Mouse (Mus musculus): Measurements from ENCODE around the gene Asgr2. TPM values are rescaled to one million over a fixed set of nuclear protein-coding genes. Genes with fewer than 3 reads are reported as not detected.

Gene Asgr2
- polyA plus RNA-seq (2015; fragmentation: Nextera tagmentation; extraction: Ambion mirVana): 0.19 and 0.30 TPM in 2 replicates

- Histone ChIP-seq H3K9ac (ENCODE audit: low read length) (no peak within 1 kb of the TSS), H3K4me1 (replicated peaks; ENCODE audit: control insufficient read depth, insufficient read depth) (no peaks in the 10 kb centered on the region), H3K36me3 (ENCODE audit: control insufficient read depth, insufficient read depth, low read length) (no peaks in the 10 kb centered on the region), H3K27ac (replicated peaks) (no peak within 1 kb of the TSS), H3K9me3 (ENCODE audit: control insufficient read depth, low read length) (no peaks in the 10 kb centered on the region), H3K27me3 (ENCODE audit: control insufficient read depth, insufficient read depth, low read length) (no peaks in the 10 kb centered on the region), H3K4me3 (ENCODE audit: low read depth, low read length) (no peak within 1 kb of the TSS), H3K4me2 (replicated peaks; ENCODE audit: low read depth) (no peak within 1 kb of the TSS)
- no peak for DNase-seq (ENCODE audit: low spot score)
- 0 out of 2 replicates have a peak, but pooled peaks have one; percentile 12 for ATAC-seq (ENCODE audit: low FRiP score, low TSS enrichment)
- WGBS: 62% methylated on average over 12 of the region's 12 CpGs
- TF ChIP-seq EP300 (optimal IDR thresholded peaks at IDR 0.05): no peak
- no peak for TF ChIP-seq CTCF (IDR thresholded peaks at IDR 0.05; ENCODE audit: low read depth)
These were observed at the start of gene Asgr2 for GRCm38 (mm10) chr11:70091986-70092783. Asgr2 (plus strand) TSS chr11:70092644.

GRCm38 (mm10) chr11:70043665-70044064, 48.8 kb upstream of the Asgr2 start:
- H3K4me3 ChIP-seq (ENCODE audit: low read depth, low read length): no peak overlapping the region
- 87% methylated on average over 7 of the region's 7 CpGs for WGBS
- no peaks in the 10 kb centered on the region for H3K27me3 ChIP-seq (ENCODE audit: control insufficient read depth, insufficient read depth, low read length)
- no peak overlapping the region for H3K9ac ChIP-seq (ENCODE audit: low read length)
- TF ChIP-seq EP300 (optimal IDR thresholded peaks at IDR 0.05) (no peak), CTCF (IDR thresholded peaks at IDR 0.05; ENCODE audit: low read depth) (no peak)
- H3K27ac ChIP-seq (replicated peaks): no peak overlapping the region
- ATAC-seq (ENCODE audit: low FRiP score, low TSS enrichment) (no peak), DNase-seq (ENCODE audit: low spot score) (no peak)
- H3K9me3 ChIP-seq (ENCODE audit: control insufficient read depth, low read length): no peaks in the 10 kb centered on the region
- H3K36me3 ChIP-seq (ENCODE audit: control insufficient read depth, insufficient read depth, low read length): peaks cover 2% of the 10 kb centered on the region; the same call in 1 of the 2 replicates
- no peaks in the 10 kb centered on the region for H3K4me1 ChIP-seq (replicated peaks; ENCODE audit: control insufficient read depth, insufficient read depth)
- no peak overlapping the region for H3K4me2 ChIP-seq (replicated peaks; ENCODE audit: low read depth)

- no peaks in the 10 kb centered on the region for H3K27me3 ChIP-seq (ENCODE audit: control insufficient read depth, insufficient read depth, low read length)
- DNase-seq (ENCODE audit: low spot score): no peak
- H3K36me3 ChIP-seq (ENCODE audit: control insufficient read depth, insufficient read depth, low read length): peaks cover 2% of the 10 kb centered on the region; the same call in 1 of the 2 replicates
These were observed 47.0 kb upstream of the Asgr2 start for GRCm38 (mm10) chr11:70045435-70045834.

DNA sequence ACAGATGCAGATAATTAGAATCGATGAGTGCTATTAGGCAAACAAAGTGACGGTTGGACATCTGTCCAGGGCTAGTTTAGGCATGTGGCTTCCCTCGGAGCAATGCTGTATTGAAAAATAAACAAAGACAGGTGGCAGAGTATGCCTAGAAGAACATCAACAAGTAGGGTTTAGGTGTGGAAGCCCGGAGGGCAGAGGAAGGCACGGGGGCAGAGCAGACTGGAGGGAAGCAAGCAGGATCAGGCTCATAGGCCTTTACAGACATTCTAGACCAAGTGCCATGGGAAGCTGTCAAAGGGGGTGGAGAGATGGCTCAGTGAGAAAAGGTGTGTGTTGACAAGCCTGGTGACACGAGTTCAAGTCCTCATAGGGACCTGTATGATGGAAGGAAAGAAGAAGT, 43.1 kb upstream of the Asgr2 start:
- WGBS: 52% methylated on average over 6 of the region's 6 CpGs
- no peak for DNase-seq (ENCODE audit: low spot score)

More at GRCm38 (mm10) chr11:70045435-70045834, 47.0 kb upstream of the Asgr2 start:
- no peak for ATAC-seq (ENCODE audit: low FRiP score, low TSS enrichment)
- H3K4me3 ChIP-seq (ENCODE audit: low read depth, low read length): no peak overlapping the region
- H3K9me3 ChIP-seq (ENCODE audit: control insufficient read depth, low read length): no peaks in the 10 kb centered on the region
- H3K4me2 ChIP-seq (replicated peaks; ENCODE audit: low read depth): no peak overlapping the region
- TF ChIP-seq EP300 (optimal IDR thresholded peaks at IDR 0.05) (no peak), CTCF (IDR thresholded peaks at IDR 0.05; ENCODE audit: low read depth) (no peak)
- no peaks in the 10 kb centered on the region for H3K4me1 ChIP-seq (replicated peaks; ENCODE audit: control insufficient read depth, insufficient read depth)
- H3K9ac ChIP-seq (ENCODE audit: low read length): no peak overlapping the region
- H3K27ac ChIP-seq (replicated peaks): no peak overlapping the region
- 41% methylated on average over 9 of the region's 9 CpGs for WGBS

DNA sequence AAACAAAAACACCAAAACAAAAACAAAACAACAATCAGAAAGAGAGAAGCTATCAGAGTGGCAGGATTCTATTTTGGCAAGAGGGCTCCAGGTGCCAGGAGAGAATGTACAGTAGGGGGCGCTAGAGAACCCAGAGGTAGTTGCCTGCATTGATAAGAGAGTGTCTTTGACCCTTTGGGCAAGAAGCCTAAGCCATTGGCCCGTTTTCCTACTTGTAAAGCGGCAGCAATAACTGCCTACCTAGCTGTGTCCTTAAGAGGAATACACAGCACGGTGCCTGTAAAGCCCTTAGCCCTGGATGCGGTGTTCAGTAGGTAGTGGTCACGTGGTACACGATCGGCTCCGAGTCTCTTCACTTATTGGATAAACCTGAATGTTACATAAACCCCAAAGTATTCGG, 42.6 kb upstream of the Asgr2 start:
- DNase-seq (ENCODE audit: low spot score): no peak
- Histone ChIP-seq H3K27ac (replicated peaks) (no peak overlapping the region), H3K4me3 (ENCODE audit: low read depth, low read length) (no peak overlapping the region), H3K9me3 (ENCODE audit: control insufficient read depth, low read length) (no peaks in the 10 kb centered on the region), H3K36me3 (ENCODE audit: control insufficient read depth, insufficient read depth, low read length) (no peaks in the 10 kb centered on the region), H3K27me3 (ENCODE audit: control insufficient read depth, insufficient read depth, low read length) (no peaks in the 10 kb centered on the region), H3K4me1 (replicated peaks; ENCODE audit: control insufficient read depth, insufficient read depth) (no peaks in the 10 kb centered on the region; the same call in 1 of the 2 replicates), H3K9ac (ENCODE audit: low read length) (no peak overlapping the region), H3K4me2 (replicated peaks; ENCODE audit: low read depth) (no peak overlapping the region)
- no peak for ATAC-seq (ENCODE audit: low FRiP score, low TSS enrichment)
- TF ChIP-seq EP300 (optimal IDR thresholded peaks at IDR 0.05): no peak
- TF ChIP-seq CTCF (IDR thresholded peaks at IDR 0.05; ENCODE audit: low read depth): peak; percentile 49
- 48% methylated on average over 10 of the region's 10 CpGs for WGBS

More for the DNA sequence above, 43.1 kb upstream of the Asgr2 start:
- no peaks in the 10 kb centered on the region for H3K9me3 ChIP-seq (ENCODE audit: control insufficient read depth, low read length)
- TF ChIP-seq CTCF (IDR thresholded peaks at IDR 0.05; ENCODE audit: low read depth) (no peak), EP300 (optimal IDR thresholded peaks at IDR 0.05) (no peak)
- no peak for ATAC-seq (ENCODE audit: low FRiP score, low TSS enrichment)
- no peak overlapping the region for H3K27ac ChIP-seq (replicated peaks)
- no peak overlapping the region for H3K4me3 ChIP-seq (ENCODE audit: low read depth, low read length)
- H3K4me2 ChIP-seq (replicated peaks; ENCODE audit: low read depth): no peak overlapping the region
- H3K36me3 ChIP-seq (ENCODE audit: control insufficient read depth, insufficient read depth, low read length): no peaks in the 10 kb centered on the region
- no peaks in the 10 kb centered on the region for H3K27me3 ChIP-seq (ENCODE audit: control insufficient read depth, insufficient read depth, low read length)
- no peaks in the 10 kb centered on the region; the same call in 1 of the 2 replicates for H3K4me1 ChIP-seq (replicated peaks; ENCODE audit: control insufficient read depth, insufficient read depth)
- H3K9ac ChIP-seq (ENCODE audit: low read length): no peak overlapping the region

GRCm38 (mm10) chr11:70053156-70053555, 39.3 kb upstream of the Asgr2 start:
- TF ChIP-seq CTCF (IDR thresholded peaks at IDR 0.05; ENCODE audit: low read depth) (no peak), EP300 (optimal IDR thresholded peaks at IDR 0.05) (no peak)
- no peak overlapping the region for H3K4me2 ChIP-seq (replicated peaks; ENCODE audit: low read depth)
- ATAC-seq (ENCODE audit: low FRiP score, low TSS enrichment) (no peak), DNase-seq (ENCODE audit: low spot score) (no peak)
- no peaks in the 10 kb centered on the region for H3K9me3 ChIP-seq (ENCODE audit: control insufficient read depth, low read length)
- H3K9ac ChIP-seq (ENCODE audit: low read length): no peak overlapping the region
- 31% methylated on average over 7 of the region's 7 CpGs for WGBS
- H3K27ac ChIP-seq (replicated peaks): no peak overlapping the region
- H3K27me3 ChIP-seq (ENCODE audit: control insufficient read depth, insufficient read depth, low read length): no peaks in the 10 kb centered on the region
- no peaks in the 10 kb centered on the region for H3K36me3 ChIP-seq (ENCODE audit: control insufficient read depth, insufficient read depth, low read length)
- H3K4me3 ChIP-seq (ENCODE audit: low read depth, low read length): no peak overlapping the region
- no peaks in the 10 kb centered on the region; the same call in 1 of the 2 replicates for H3K4me1 ChIP-seq (replicated peaks; ENCODE audit: control insufficient read depth, insufficient read depth)

Data from stomach, postnatal 0 days (tissue).